Mouse (Mus musculus) left cerebral cortex, adult 2 months (tissue): ENCODE results near the gene Fnbp1. TPM values are rescaled to one million over a fixed set of nuclear protein-coding genes. Genes with fewer than 3 reads are reported as not detected.
A peak's percentile ranks its signal among the peaks of the same experiment; 100 is the strongest.

Experiments used
- DNase-seq, 2 experiments: peaks; one replicate each; pipeline ENCODE4 v3.0.0; 2021 to 2022; ENCODE audit warnings: low spot score in 2 of 2, mixed read lengths in 1 of 2; ENCODE audit errors: extremely low spot score in 1 of 2
- H3K27ac ChIP-seq: fragments of 200-600 bp; 2 replicates; pipeline ENCODE4 v1.8.1; 2022
- H3K4me3 ChIP-seq: fragments of 200-600 bp; 2 replicates; pipeline ENCODE4 v1.8.1; 2022
- CTCF ChIP-seq: fragments of 200-600 bp; IDR thresholded peaks from 2 replicates; pipeline ENCODE4 v1.8.1; 2022; ENCODE audit warnings: antibody characterized with exemption, mild to moderate bottlenecking, moderate library complexity
- intact Hi-C: fragments of 180-260 bp; cut with DNase I; formaldehyde crosslinking; loops from one replicate; pipeline ENCODE4 v1.15.1; 2025
- total RNA-seq, 2 experiments: library from RNA; stranded (reverse); gene quantifications; 2 replicates each; pipeline ENCODE4 v1.2.3; 2021

The Fnbp1 gene
- total RNA-seq, 2 experiments from 2014 or later, result 85.8 to 101 TPM

DNA sequence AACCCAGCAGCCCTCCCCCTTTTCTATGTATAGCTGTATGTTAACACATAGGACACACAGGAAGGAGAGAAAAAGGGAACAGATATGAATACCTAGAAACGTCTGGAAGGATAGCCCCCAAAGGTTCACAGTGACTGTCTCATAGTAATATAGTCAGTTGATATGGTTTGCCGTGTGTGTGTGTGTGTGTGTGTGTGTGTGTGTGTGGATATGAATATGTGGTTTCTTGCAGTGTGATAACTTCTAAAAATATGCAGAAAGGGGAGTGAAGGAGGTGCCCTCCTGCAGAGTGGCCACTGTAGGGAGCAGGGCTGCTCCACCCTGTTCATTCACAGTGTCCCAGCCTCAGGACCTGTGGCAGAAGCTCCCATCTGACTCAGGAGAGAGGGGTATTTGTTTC is 136.4 kb downstream of the Fnbp1 start:
- no peak for DNase-seq
- no peak for TF ChIP-seq CTCF
- H3K27ac ChIP-seq, result no peak overlapping the region
- no peak overlapping the region for H3K4me3 ChIP-seq
- intact Hi-C loops, result no loop called here

- DNase-seq, result no peak
- TF ChIP-seq CTCF, result no peak
- intact Hi-C loops, result no loop called here
- no peak overlapping the region for H3K4me3 ChIP-seq
- H3K27ac ChIP-seq, result no peak overlapping the region
Observed at GRCm38 (mm10) chr2:31002857-31003256, 139.0 kb downstream of the Fnbp1 start.

- no peak for TF ChIP-seq CTCF
- no peak overlapping the region for H3K4me3 ChIP-seq
Observed at GRCm38 (mm10) chr2:30998443-30999260, 143.2 kb downstream of the Fnbp1 start.

GRCm38 (mm10) chr2:30995432-30995996 is 146.3 kb downstream of the Fnbp1 start:
- no peak for DNase-seq
- TF ChIP-seq CTCF, result no peak

More at GRCm38 (mm10) chr2:30998443-30999260, 143.2 kb downstream of the Fnbp1 start:
- no peak for DNase-seq
- H3K27ac ChIP-seq, result no peak overlapping the region
- intact Hi-C loops, result no loop called here

DNA sequence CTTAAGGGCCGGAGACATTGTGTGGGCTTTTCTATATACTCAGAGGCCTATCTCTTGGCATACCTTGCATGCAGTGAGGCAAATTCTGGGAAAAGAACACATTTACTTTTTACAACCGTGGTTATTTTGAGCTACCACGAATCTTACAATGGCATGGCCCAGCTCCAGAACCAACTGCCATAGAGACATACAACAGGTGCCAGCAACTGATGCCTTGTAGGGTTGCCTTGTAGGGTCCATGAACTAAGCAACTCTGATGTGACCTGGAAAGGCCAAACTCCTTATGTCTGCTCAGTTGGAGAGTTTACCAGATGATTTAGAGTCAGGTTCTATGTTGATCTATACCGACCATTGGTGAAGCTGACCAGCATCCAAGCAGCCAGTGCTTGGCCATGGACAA is 147.0 kb downstream of the Fnbp1 start:
- TF ChIP-seq CTCF, result no peak
- H3K27ac ChIP-seq, result no peak overlapping the region
- no peak for DNase-seq
- H3K4me3 ChIP-seq, result no peak overlapping the region
- intact Hi-C loops, result no loop called here

More at GRCm38 (mm10) chr2:30995432-30995996, 146.3 kb downstream of the Fnbp1 start:
- H3K27ac ChIP-seq, result no peak overlapping the region
- H3K4me3 ChIP-seq, result no peak overlapping the region
- intact Hi-C loops, result no loop called here

- no peak overlapping the region for H3K4me3 ChIP-seq
- intact Hi-C loops, result no loop called here
- DNase-seq, result no peak
- no peak overlapping the region for H3K27ac ChIP-seq
- no peak for TF ChIP-seq CTCF
Observed at GRCm38 (mm10) chr2:30990221-30990620, 151.6 kb downstream of the Fnbp1 start.

DNA sequence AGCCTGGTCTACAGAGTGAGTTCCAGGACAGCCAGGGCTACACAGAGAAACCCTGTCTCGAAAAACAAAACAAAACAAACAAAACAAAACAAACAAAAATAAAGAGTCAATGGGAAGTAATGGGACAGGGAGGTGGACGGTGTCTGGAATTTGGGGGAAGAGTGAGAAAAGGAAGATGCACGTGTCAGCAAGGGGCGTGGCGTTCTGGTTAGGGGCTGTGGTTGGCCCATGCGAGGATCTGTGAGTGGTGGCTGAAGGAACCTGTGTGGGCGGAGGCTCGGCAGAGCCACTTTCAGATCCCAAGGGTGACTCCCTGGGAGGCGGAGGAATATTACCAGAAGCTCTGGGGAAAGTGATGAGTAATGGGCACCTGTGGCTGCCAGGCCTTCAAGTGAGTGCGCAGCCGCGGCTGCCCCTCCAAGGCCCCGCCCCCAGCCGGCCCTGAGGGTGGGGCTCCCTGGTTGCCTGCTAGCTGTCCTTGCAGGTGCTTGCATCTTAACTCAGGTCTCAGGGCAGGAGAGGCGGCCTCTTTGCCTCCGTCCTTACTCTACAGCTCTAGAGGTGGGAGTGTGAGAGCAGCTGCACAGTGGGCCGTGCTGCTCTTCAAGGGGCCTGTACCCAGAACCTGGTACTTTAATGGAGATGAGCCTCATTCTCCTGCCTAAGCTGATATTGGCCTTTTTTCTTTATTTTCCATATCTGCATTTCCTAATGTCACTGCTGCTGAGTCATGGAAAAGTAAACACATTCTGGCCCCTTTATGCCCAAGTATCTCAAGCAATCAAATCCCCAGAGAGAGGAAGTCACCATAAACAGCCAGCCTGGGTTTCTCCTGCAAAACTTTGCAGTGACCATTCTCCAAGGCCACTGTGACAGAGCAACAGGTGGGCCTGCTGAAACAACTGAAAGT is 156.4 kb downstream of the Fnbp1 start:
- Histone ChIP-seq H3K27ac (no peak overlapping the region), H3K4me3 (no peak overlapping the region)
- intact Hi-C loops, result loop anchor here (10.0 kb wide), 1 partner anchor 1861 kb away; the partner anchor contains the start of gene Setx
- DNase-seq, result peak; percentile 49 to 50
- TF ChIP-seq CTCF, result no peak

- Histone ChIP-seq H3K4me3 (peak overlapping the region; percentile 67), H3K27ac (no peak overlapping the region)
- no peak for DNase-seq
- intact Hi-C loops, result loop anchor here (5.0 to 10.0 kb wide), 2 partner anchors 169 to 1858 kb away; partner anchors contain the start of genes Gpr107 and Setx
- no peak for TF ChIP-seq CTCF
Observed at GRCm38 (mm10) chr2:30983024-30983423, 158.8 kb downstream of the Fnbp1 start.

DNA sequence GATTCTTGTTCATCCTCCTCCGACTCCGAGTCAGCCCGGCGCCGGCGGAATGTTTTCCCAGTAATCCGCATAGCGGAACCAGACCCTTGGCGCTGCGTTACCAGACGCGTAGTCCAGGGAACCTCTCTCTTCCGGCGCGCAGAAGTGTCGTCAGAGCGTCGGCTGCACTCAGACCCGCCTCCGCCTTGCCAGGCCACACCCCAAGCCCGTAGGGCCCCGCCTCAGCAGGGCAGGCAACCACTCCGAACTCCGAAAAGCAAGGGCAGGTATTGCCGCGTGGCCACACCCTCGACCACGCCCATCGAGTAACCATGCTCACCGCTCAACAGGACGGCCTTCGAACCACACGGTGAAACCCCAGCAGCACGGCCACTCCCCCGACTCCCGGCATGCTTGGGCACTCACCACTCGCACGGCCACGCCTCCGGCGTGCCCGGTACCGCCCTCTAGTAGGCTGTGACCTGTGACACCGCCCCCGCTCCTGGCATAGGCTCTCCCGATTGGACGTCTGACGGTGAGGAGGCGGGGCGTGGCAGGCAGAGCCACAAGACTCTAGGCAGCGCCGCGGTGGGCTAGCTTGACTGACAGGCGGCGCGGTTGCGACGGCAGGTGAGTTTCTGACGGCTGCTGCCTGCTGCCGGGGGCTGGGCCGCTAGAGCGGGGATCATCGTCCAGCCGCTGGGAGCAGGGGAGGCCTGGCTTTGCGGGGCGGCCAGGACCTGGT is 159.9 kb downstream of the Fnbp1 start, which contains the start of the genes BC005624 and Usp20:
BC005624 (minus strand) TSS at position 412 of the 724 bp plus-strand sequence.
Usp20 (plus strand) TSS at position 490 of the 724 bp plus-strand sequence.
- intact Hi-C loops, result loop anchor here (5.0 to 10.0 kb wide), 2 partner anchors 170 to 1857 kb away; partner anchors contain the start of genes Gpr107 and Setx
- Histone ChIP-seq H3K4me3 (peak within 1 kb of the TSS; percentile 67), H3K27ac (peak within 1 kb of the TSS; percentile 76)
- no peak; the same call in 1 of the 2 replicates for TF ChIP-seq CTCF
- peak; percentile 98 to 99 for DNase-seq

Other genes starting within 250 kb of the Fnbp1 start
- 1 to 10 TPM; 5.1 to 6.9 TPM for gene Ptges, start 212.1 kb downstream of the Fnbp1 start, total RNA-seq
- gene Tor1b, start 189.0 kb downstream of the Fnbp1 start, total RNA-seq, result 10 to 100 TPM; 28.0 to 32.9 TPM
- gene Tor1a, start 174.1 kb downstream of the Fnbp1 start, total RNA-seq, result 10 to 100 TPM; 38.0 to 43.2 TPM
- gene BC005624, start 159.8 kb downstream of the Fnbp1 start, total RNA-seq, result 10 to 100 TPM; 65.0 to 68.6 TPM
- 10 to 100 TPM; 76.0 to 82.8 TPM for gene Usp20, start 159.7 kb downstream of the Fnbp1 start, total RNA-seq
- gene Gpr107, start 10.3 kb upstream of the Fnbp1 start, total RNA-seq, result 10 to 100 TPM; 45.2 to 51.5 TPM
- 100 to 1,000 TPM; 217 to 242 TPM for gene Ncs1, start 103.8 kb upstream of the Fnbp1 start, total RNA-seq
- gene Hmcn2, start 172.4 kb upstream of the Fnbp1 start, total RNA-seq, result under 1 TPM; 0.51 to 0.52 TPM